Mouse (Mus musculus) midbrain, embryonic 14.5 days (tissue): Measurements from ENCODE around the gene Isg20l2. TPM values are rescaled to one million over a fixed set of nuclear protein-coding genes. Genes with fewer than 3 reads are reported as not detected.

Experiments
- ATAC-seq: fragments of 200-750 bp; cut with Nextera tagmentation; 2 replicates; pipeline ENCODE4 v1.8.0; 2017; ENCODE audit warnings: moderate number of reproducible peaks, moderate library complexity; ENCODE audit not compliant: low FRiP score, low TSS enrichment
- DNase-seq: peaks from one replicate; pipeline ENCODE4 v3.0.0-alpha.2; 2015
- H3K27ac ChIP-seq: fragments of 300-500 bp; sonication (generic); replicated peaks from 2 replicates; pipeline ENCODE4 v1.5.1; 2014; ENCODE audit warnings: mild to moderate bottlenecking, low read depth, low read length, moderate library complexity
- H3K27me3 ChIP-seq: fragments of 300-500 bp; sonication (generic); 2 replicates; pipeline ENCODE4 v1.6.1; 2014; ENCODE audit warnings: low read length, control low read depth, mixed read lengths; ENCODE audit not compliant: control insufficient read depth, insufficient read depth
- H3K36me3 ChIP-seq: fragments of 300-500 bp; sonication (generic); 2 replicates; pipeline ENCODE4 v1.6.1; 2014; ENCODE audit warnings: low read length, control low read depth; ENCODE audit not compliant: control insufficient read depth, insufficient read depth
- H3K4me1 ChIP-seq: fragments of 300-500 bp; sonication (generic); 2 replicates; pipeline ENCODE4 v1.6.1; 2014; ENCODE audit warnings: mild to moderate bottlenecking, antibody characterized with exemption, low read length, control low read depth; ENCODE audit not compliant: control insufficient read depth, insufficient read depth
- H3K4me2 ChIP-seq: fragments of 300-500 bp; sonication (generic); 2 replicates; pipeline ENCODE4 v1.6.1; 2014; ENCODE audit warnings: mild to moderate bottlenecking, low read length, moderate library complexity
- H3K4me3 ChIP-seq: fragments of 300-500 bp; sonication (generic); replicated peaks from 2 replicates; pipeline ENCODE4 v1.5.1; 2014; ENCODE audit warnings: low read depth, low read length
- H3K9ac ChIP-seq: fragments of 300-500 bp; sonication (generic); replicated peaks from 2 replicates; pipeline ENCODE4 v1.6.1; 2014; ENCODE audit warnings: mild to moderate bottlenecking, low read length, moderate library complexity
- H3K9me3 ChIP-seq: fragments of 300-500 bp; sonication (generic); 2 replicates; pipeline ENCODE4 v1.6.1; 2016; ENCODE audit warnings: low read length, control low read depth, mixed read lengths; ENCODE audit not compliant: control insufficient read depth
- WGBS: fragments of 180-500 bp; shearing (Covaris S2); extraction: QIAGEN DNeasy Blood & Tissue Kit; methylation state at CpG from one replicate; pipeline ENCODE4 v1.1.7; 2014; 5-methylcytosine and 5-hydroxymethylcytosine counted together
- polyA plus RNA-seq: library from polyadenylated mRNA; unstranded; fragments of >200 nt; fragmentation: Nextera tagmentation; extraction: Ambion mirVana; gene quantifications from 2 replicates; pipeline ENCODE4 v1.2.1, GENCODE M21; 2014

Gene Isg20l2
- polyA plus RNA-seq, 1 experiment from 2014 or later, result 23.2 TPM

- H3K9ac ChIP-seq, result no peak overlapping the region
- H3K4me1 ChIP-seq, result peaks cover 7% of the 10 kb centered on the region
- no peak overlapping the region for H3K4me2 ChIP-seq
- no peak for DNase-seq
- H3K27me3 ChIP-seq, result no peaks in the 10 kb centered on the region
- H3K4me3 ChIP-seq, result no peak overlapping the region
- no peaks in the 10 kb centered on the region for H3K9me3 ChIP-seq
- WGBS, result 84% methylated on average over 4 of the region's 4 CpGs
- no peak for ATAC-seq
- no peak overlapping the region for H3K27ac ChIP-seq
- peaks cover 63% of the 10 kb centered on the region for H3K36me3 ChIP-seq
Measured at GRCm38 (mm10) chr3:87935201-87935600, 5.1 kb downstream of the Isg20l2 start.

- ATAC-seq (peak; percentile 50; the same call in 1 of the 2 replicates), DNase-seq (peak; percentile 93)
- H3K4me1 ChIP-seq, result peaks cover 6% of the 10 kb centered on the region
- H3K4me3 ChIP-seq, result no peak overlapping the region
- H3K4me2 ChIP-seq, result no peak overlapping the region
- no peak overlapping the region for H3K27ac ChIP-seq
- peaks cover 69% of the 10 kb centered on the region for H3K36me3 ChIP-seq
- H3K9ac ChIP-seq, result peak overlapping the region; percentile 9; the same call in 1 of the 2 replicates
- WGBS, result 90% methylated on average over 2 of the region's 2 CpGs
- no peaks in the 10 kb centered on the region for H3K9me3 ChIP-seq
- no peaks in the 10 kb centered on the region for H3K27me3 ChIP-seq
Measured at GRCm38 (mm10) chr3:87935776-87936175, 5.7 kb downstream of the Isg20l2 start.

GRCm38 (mm10) chr3:87940611-87941010 lies 10.5 kb downstream of the Isg20l2 start:
- Histone ChIP-seq H3K4me2 (no peak overlapping the region), H3K4me3 (no peak overlapping the region), H3K9ac (no peak overlapping the region), H3K36me3 (peaks cover 69% of the 10 kb centered on the region), H3K27ac (no peak overlapping the region), H3K4me1 (peaks cover 11% of the 10 kb centered on the region; the same call in 1 of the 2 replicates), H3K27me3 (no peaks in the 10 kb centered on the region), H3K9me3 (no peaks in the 10 kb centered on the region)
- no peak for DNase-seq
- WGBS, result 57% methylated on average over 5 of the region's 5 CpGs
- ATAC-seq, result no peak

GRCm38 (mm10) chr3:87942471-87942870 lies 12.4 kb downstream of the Isg20l2 start:
- no peak overlapping the region for H3K27ac ChIP-seq
- no peaks in the 10 kb centered on the region for H3K9me3 ChIP-seq
- 93% methylated on average over 2 of the region's 2 CpGs for WGBS
- no peaks in the 10 kb centered on the region for H3K27me3 ChIP-seq
- H3K36me3 ChIP-seq, result peaks cover 63% of the 10 kb centered on the region
- H3K4me2 ChIP-seq, result no peak overlapping the region
- H3K9ac ChIP-seq, result no peak overlapping the region
- H3K4me1 ChIP-seq, result peaks cover 28% of the 10 kb centered on the region
- DNase-seq (no peak), ATAC-seq (no peak)
- no peak overlapping the region for H3K4me3 ChIP-seq

- Histone ChIP-seq H3K27ac (no peak overlapping the region), H3K9ac (no peak overlapping the region), H3K4me1 (peaks cover 39% of the 10 kb centered on the region), H3K27me3 (no peaks in the 10 kb centered on the region), H3K36me3 (peaks cover 52% of the 10 kb centered on the region), H3K4me2 (no peak overlapping the region), H3K4me3 (no peak overlapping the region), H3K9me3 (no peaks in the 10 kb centered on the region)
- no peak for ATAC-seq
- DNase-seq, result no peak
- 86% methylated on average over 7 of the region's 7 CpGs for WGBS
Measured at GRCm38 (mm10) chr3:87943586-87943985, 13.5 kb downstream of the Isg20l2 start.

GRCm38 (mm10) chr3:87944838-87945600 lies 14.9 kb downstream of the Isg20l2 start:
- no peaks in the 10 kb centered on the region for H3K9me3 ChIP-seq
- H3K27ac ChIP-seq, result 0 out of 2 replicates have a peak overlapping the region, but pooled peaks have one; percentile 45
- whole genome bisulfite sequencing, result 7% methylated on average over 4 of the region's 4 CpGs
- peak; percentile 43; the same call in 1 of the 2 replicates for ATAC-seq
- no peak overlapping the region for H3K9ac ChIP-seq
- H3K27me3 ChIP-seq, result no peaks in the 10 kb centered on the region
- no peak overlapping the region for H3K4me2 ChIP-seq
- H3K36me3 ChIP-seq, result peaks cover 38% of the 10 kb centered on the region
- peaks cover 54% of the 10 kb centered on the region for H3K4me1 ChIP-seq
- DNase-seq, result peak; percentile 29
- no peak overlapping the region for H3K4me3 ChIP-seq

GRCm38 (mm10) chr3:87945781-87946540 lies 15.8 kb downstream of the Isg20l2 start:
- H3K27ac ChIP-seq, result 0 out of 2 replicates have a peak overlapping the region, but pooled peaks have one; percentile 16
- peaks cover 59% of the 10 kb centered on the region for H3K4me1 ChIP-seq
- no peaks in the 10 kb centered on the region for H3K27me3 ChIP-seq
- H3K36me3 ChIP-seq, result peaks cover 28% of the 10 kb centered on the region
- H3K4me2 ChIP-seq, result no peak overlapping the region
- no peaks in the 10 kb centered on the region for H3K9me3 ChIP-seq
- 10% methylated on average over 12 of the region's 12 CpGs for WGBS
- DNase-seq (peak; percentile 24), ATAC-seq (no peak)
- no peak overlapping the region for H3K4me3 ChIP-seq
- no peak overlapping the region for H3K9ac ChIP-seq

GRCm38 (mm10) chr3:87946541-87946860 lies 16.4 kb downstream of the Isg20l2 start:
- 29% methylated on average over 1 of the region's 1 CpGs for WGBS

More at GRCm38 (mm10) chr3:87946541-87946860, 16.4 kb downstream of the Isg20l2 start:
- Histone ChIP-seq H3K36me3 (peaks cover 23% of the 10 kb centered on the region), H3K27ac (0 out of 2 replicates have a peak overlapping the region, but pooled peaks have one; percentile 20), H3K9me3 (no peaks in the 10 kb centered on the region), H3K4me2 (no peak overlapping the region), H3K9ac (peak overlapping the region; percentile 21; the same call in 1 of the 2 replicates), H3K27me3 (no peaks in the 10 kb centered on the region), H3K4me1 (peaks cover 59% of the 10 kb centered on the region), H3K4me3 (no peak overlapping the region)
- peak; percentile 14 for DNase-seq
- ATAC-seq, result no peak
